Mouse (Mus musculus) liver, adult 2 months (tissue): Measurements from ENCODE around the gene 6330409D20Rik.

Experiments used
- CTCF ChIP-seq: fragments of 200-500 bp; IDR thresholded peaks from 2 replicates; pipeline ENCODE4 v1.5.1; 2011; ENCODE audit warnings: low read depth, low read length, control low read depth
- POLR2A ChIP-seq: fragments of 200-500 bp; IDR thresholded peaks from 2 replicates; pipeline ENCODE4 v1.6.1; 2011; ENCODE audit warnings: low read length, control low read depth; ENCODE audit not compliant: insufficient read depth; ENCODE audit errors: extremely low read depth

- TF ChIP-seq POLR2A (no peak), CTCF (no peak)
Measured at GRCm38 (mm10) chr2:32736306-32736829, 4.4 kb downstream of the 6330409D20Rik start.
